17 mouse cellular contexts compared by ENCODE assay signal in genomic region chr5:104425949-104426348, GRCm38 (mm10). TPM values are rescaled to one million over a fixed set of nuclear protein-coding genes. Genes with fewer than 3 reads are reported as not detected.
DNase-seq lines count a peak whose midpoint lies in the region; ATAC-seq lines count a peak whose summit lies in the region.
"Had no signal": no experiment of that assay in that cellular context is flagged by ENCODE, and none has a peak within 500 bp of the region (broad histone marks: within the 10 kb centered on the region; RNA-seq: fewer than 3 reads in every experiment).

No protein-coding gene starts in this region.

- peak; percentile 73 for DNase-seq in layer of hippocampus, adult 9-11 months
- DNase-seq in layer of hippocampus, postnatal 14 days (ENCODE audit: low spot score in 2 of 2), result no peak
- DNase-seq in midbrain, embryonic 11.5 days (ENCODE audit: low spot score, missing footprints), result peak; percentile 57
- DNase-seq in midbrain, embryonic 14.5 days, result no peak
- DNase-seq in kidney, postnatal 36 days, result no peak
- DNase-seq: B cell, adult 2 months; cerebellum, adult 2 months; cerebellum, postnatal 36 days; gastrocnemius, postnatal 25 days; kidney, adult 18-20 months; kidney, postnatal 10 days had no signal

- no peak for ATAC-seq in midbrain, embryonic 11.5 days (ENCODE audit: low FRiP score)
- ATAC-seq in midbrain, embryonic 14.5 days (ENCODE audit: low FRiP score, low TSS enrichment), result no peak
- peak; percentile 68 to 73 for ATAC-seq in hematopoietic stem cell, adult 5-6 weeks (replicated peaks in 1 of 2; ENCODE audit: insufficient read depth in 1 of 2, low FRiP score in 2 of 2, low TSS enrichment in 1 of 2, low read depth in 1 of 2, poor library complexity in 2 of 2, severe bottlenecking in 2 of 2)
- no peak for ATAC-seq in intestine, embryonic 15.5 days
- ATAC-seq: forebrain, embryonic 16.5 days had no signal

- H3K9me3 ChIP-seq in midbrain, embryonic 11.5 days (ENCODE audit: control insufficient read depth, low read length), result no peaks in the 10 kb centered on the region
- no peaks in the 10 kb centered on the region for H3K9me3 ChIP-seq in midbrain, embryonic 14.5 days (ENCODE audit: control insufficient read depth, low read length)
- H3K9me3 ChIP-seq in intestine, embryonic 15.5 days, result no peaks in the 10 kb centered on the region
- H3K9me3 ChIP-seq: limb, embryonic 12.5 days; liver, embryonic 15.5 days had no signal

- H3K9ac ChIP-seq in midbrain, embryonic 11.5 days (ENCODE audit: low read length), result no peak overlapping the region
- no peak overlapping the region for H3K9ac ChIP-seq in midbrain, embryonic 14.5 days (replicated peaks; ENCODE audit: low read length)
- no peak overlapping the region for H3K9ac ChIP-seq in intestine, embryonic 15.5 days
- H3K9ac ChIP-seq: limb, embryonic 12.5 days; liver, embryonic 15.5 days had no signal

- no peaks in the 10 kb centered on the region for H3K27me3 ChIP-seq in midbrain, embryonic 11.5 days (ENCODE audit: control insufficient read depth, insufficient read depth, low read length)
- H3K27me3 ChIP-seq in midbrain, embryonic 14.5 days (ENCODE audit: control insufficient read depth, insufficient read depth, low read length), result no peaks in the 10 kb centered on the region
- H3K27me3 ChIP-seq in intestine, embryonic 15.5 days (replicated peaks), result no peaks in the 10 kb centered on the region
- H3K27me3 ChIP-seq: limb, embryonic 12.5 days; liver, embryonic 15.5 days had no signal

- H3K36me3 ChIP-seq in midbrain, embryonic 11.5 days (ENCODE audit: control insufficient read depth, insufficient read depth, low read length), result no peaks in the 10 kb centered on the region
- H3K36me3 ChIP-seq in midbrain, embryonic 14.5 days (ENCODE audit: control insufficient read depth, insufficient read depth, low read length), result no peaks in the 10 kb centered on the region
- no peaks in the 10 kb centered on the region for H3K36me3 ChIP-seq in intestine, embryonic 15.5 days
- H3K36me3 ChIP-seq: limb, embryonic 12.5 days; liver, embryonic 15.5 days had no signal

- no peak overlapping the region for H3K27ac ChIP-seq in midbrain, embryonic 11.5 days (ENCODE audit: low read depth, low read length)
- H3K27ac ChIP-seq in midbrain, embryonic 14.5 days (replicated peaks; ENCODE audit: low read depth, low read length), result no peak overlapping the region
- no peak overlapping the region for H3K27ac ChIP-seq in intestine, embryonic 15.5 days
- H3K27ac ChIP-seq: limb, embryonic 12.5 days; liver, embryonic 15.5 days had no signal

- WGBS in midbrain, embryonic 11.5 days, result 86% methylated on average over 8 of the region's 8 CpGs
- WGBS in midbrain, embryonic 14.5 days, result 89% methylated on average over 8 of the region's 8 CpGs
- WGBS in intestine, embryonic 15.5 days, result 71% methylated on average over 8 of the region's 8 CpGs

- H3K4me2 ChIP-seq in midbrain, embryonic 11.5 days, result no peak overlapping the region
- H3K4me2 ChIP-seq in midbrain, embryonic 14.5 days (ENCODE audit: low read length), result no peak overlapping the region
- no peak overlapping the region for H3K4me2 ChIP-seq in intestine, embryonic 15.5 days (replicated peaks)
- H3K4me2 ChIP-seq: limb, embryonic 12.5 days; liver, embryonic 15.5 days had no signal

- no peak overlapping the region for H3K4me3 ChIP-seq in midbrain, embryonic 11.5 days (ENCODE audit: low read depth, low read length)
- no peak overlapping the region for H3K4me3 ChIP-seq in midbrain, embryonic 14.5 days (replicated peaks; ENCODE audit: low read depth, low read length)
- no peak overlapping the region for H3K4me3 ChIP-seq in intestine, embryonic 15.5 days (replicated peaks)
- H3K4me3 ChIP-seq: erythroblast, embryonic 14.5 days; limb, embryonic 12.5 days; liver, embryonic 15.5 days had no signal

- H3K4me1 ChIP-seq in midbrain, embryonic 11.5 days (ENCODE audit: control insufficient read depth, insufficient read depth, low read length), result no peaks in the 10 kb centered on the region
- H3K4me1 ChIP-seq in midbrain, embryonic 14.5 days (ENCODE audit: control insufficient read depth, insufficient read depth, low read length), result no peaks in the 10 kb centered on the region
- H3K4me1 ChIP-seq in intestine, embryonic 15.5 days (replicated peaks), result no peaks in the 10 kb centered on the region
- H3K4me1 ChIP-seq: liver, embryonic 15.5 days had no signal

RNA-seq across cellular contexts. Expression of gene Spp1, which starts 9.0 kb away (rescaled TPM):
- total RNA-seq in layer of hippocampus, postnatal 14 days (2021), result 1 to 10 TPM; 1.8 to 2.4 TPM
- polyA plus RNA-seq in midbrain, embryonic 11.5 days (2014; fragmentation: Nextera tagmentation; extraction: Ambion mirVana), result 6.8 and 8.2 TPM in 2 replicates
- polyA plus RNA-seq in midbrain, embryonic 14.5 days (2014; fragmentation: Nextera tagmentation; extraction: Ambion mirVana), result 7.1 and 65.2 TPM in 2 replicates
- 8.1 and 10.8 TPM in 2 replicates for total RNA-seq in hematopoietic stem cell, adult 5-6 weeks (2017)
- 78.0 and 101 TPM in 2 replicates for polyA plus RNA-seq in intestine, embryonic 15.5 days (2015; fragmentation: Nextera tagmentation; extraction: Ambion mirVana)
- polyA plus RNA-seq: erythroblast, embryonic 14.5 days had no signal

RNA-seq across cellular contexts. Expression of gene Pkd2, which starts 33.3 kb away (rescaled TPM):
- 10 to 100 TPM; 30.7 to 31.0 TPM for total RNA-seq in layer of hippocampus, postnatal 14 days (2021)
- polyA plus RNA-seq in midbrain, embryonic 11.5 days (2014; fragmentation: Nextera tagmentation; extraction: Ambion mirVana), result 10.3 and 11.2 TPM in 2 replicates
- polyA plus RNA-seq in midbrain, embryonic 14.5 days (2014; fragmentation: Nextera tagmentation; extraction: Ambion mirVana), result 8.2 and 10.0 TPM in 2 replicates
- total RNA-seq in hematopoietic stem cell, adult 5-6 weeks (2017), result 11.9 and 13.0 TPM in 2 replicates
- 11.2 and 11.8 TPM in 2 replicates for polyA plus RNA-seq in intestine, embryonic 15.5 days (2015; fragmentation: Nextera tagmentation; extraction: Ambion mirVana)
- polyA plus RNA-seq: erythroblast, embryonic 14.5 days had no signal

Comparison
In these comparisons a context has a peak if more than half of its experiments do, and no peak if none do; other contexts are left out.
1. DNase-seq: peak in layer of hippocampus, adult 9-11 months (single experiment) and midbrain, embryonic 11.5 days (single experiment); none in layer of hippocampus, postnatal 14 days (0 of 2), midbrain, embryonic 14.5 days (single experiment) and kidney, postnatal 36 days (0 of 2).
2. ATAC-seq: peak in hematopoietic stem cell, adult 5-6 weeks (2 of 2); none in midbrain, embryonic 11.5 days (single experiment), midbrain, embryonic 14.5 days (single experiment) and intestine, embryonic 15.5 days (single experiment).